Mouse (Mus musculus) heart, embryonic 12.5 days (tissue): ENCODE measurements around the gene Pum1. TPM values are rescaled to one million over a fixed set of nuclear protein-coding genes. Genes with fewer than 3 reads are reported as not detected.

Source experiments
- ATAC-seq: fragments of 200-750 bp; cut with Nextera tagmentation; 2 replicates; pipeline ENCODE4 v1.8.0; 2017; ENCODE audit warnings: moderate TSS enrichment, moderate library complexity; ENCODE audit not compliant: insufficient number of reproducible peaks, low FRiP score
- H3K27ac ChIP-seq: fragments of 300-500 bp; sonication (generic); 2 replicates; pipeline ENCODE4 v1.5.1; 2016; ENCODE audit warnings: mild to moderate bottlenecking, moderate library complexity; ENCODE audit not compliant: poor library complexity, severe bottlenecking
- H3K27me3 ChIP-seq: fragments of 300-500 bp; sonication (generic); replicated peaks from 2 replicates; pipeline ENCODE4 v1.6.1; 2016; ENCODE audit warnings: mild to moderate bottlenecking, moderate library complexity
- H3K36me3 ChIP-seq: fragments of 300-500 bp; sonication (generic); 2 replicates; pipeline ENCODE4 v1.6.1; 2016; ENCODE audit warnings: mild to moderate bottlenecking, moderate library complexity
- H3K4me1 ChIP-seq: fragments of 300-500 bp; sonication (generic); replicated peaks from 2 replicates; pipeline ENCODE4 v1.6.1; 2016; ENCODE audit warnings: mild to moderate bottlenecking
- H3K4me2 ChIP-seq: fragments of 300-500 bp; sonication (generic); 2 replicates; pipeline ENCODE4 v1.6.1; 2016; ENCODE audit warnings: mild to moderate bottlenecking, moderate library complexity
- H3K4me3 ChIP-seq: fragments of 300-500 bp; sonication (generic); 2 replicates; pipeline ENCODE4 v1.5.1; 2016; ENCODE audit warnings: mild to moderate bottlenecking
- H3K9ac ChIP-seq: fragments of 300-500 bp; sonication (generic); 2 replicates; pipeline ENCODE4 v1.6.1; 2016; ENCODE audit warnings: mild to moderate bottlenecking, moderate library complexity
- H3K9me3 ChIP-seq: fragments of 300-500 bp; sonication (generic); replicated peaks from 2 replicates; pipeline ENCODE4 v1.6.1; 2016; ENCODE audit warnings: mild to moderate bottlenecking, moderate library complexity
- WGBS: fragments of 180-500 bp; shearing (Covaris S2); methylation state at CpG from one replicate; pipeline ENCODE4 v1.1.7; 2016; 5-methylcytosine and 5-hydroxymethylcytosine counted together
- polyA plus RNA-seq: library from polyadenylated mRNA; unstranded; fragments of >200 nt; fragmentation: Nextera tagmentation; extraction: Ambion mirVana; gene quantifications from 2 replicates; pipeline ENCODE4 v1.2.1, GENCODE M21; 2016

Gene Pum1
- polyA plus RNA-seq, 1 experiment from 2014 or later: 68.7 TPM

- Histone ChIP-seq H3K9ac (no peak overlapping the region), H3K4me2 (no peak overlapping the region), H3K36me3 (peaks cover 9% of the 10 kb centered on the region), H3K4me3 (no peak overlapping the region), H3K27ac (no peak overlapping the region), H3K4me1 (peaks cover 17% of the 10 kb centered on the region), H3K27me3 (no peaks in the 10 kb centered on the region), H3K9me3 (no peaks in the 10 kb centered on the region)
- 70% methylated on average over 8 of the region's 8 CpGs for WGBS
- ATAC-seq: no peak
These were observed 151.7 kb downstream of the Pum1 start for GRCm38 (mm10) chr4:130814742-130815330.

GRCm38 (mm10) chr4:130815860-130816259, 152.7 kb downstream of the Pum1 start:
- 83% methylated on average over 8 of the region's 8 CpGs for WGBS
- H3K9me3 ChIP-seq: no peaks in the 10 kb centered on the region
- no peak overlapping the region for H3K27ac ChIP-seq
- ATAC-seq: no peak
- H3K4me3 ChIP-seq: no peak overlapping the region
- H3K4me1 ChIP-seq: peaks cover 23% of the 10 kb centered on the region
- H3K4me2 ChIP-seq: no peak overlapping the region
- H3K9ac ChIP-seq: no peak overlapping the region
- peaks cover 9% of the 10 kb centered on the region for H3K36me3 ChIP-seq
- H3K27me3 ChIP-seq: no peaks in the 10 kb centered on the region

GRCm38 (mm10) chr4:130819806-130820205, 156.7 kb downstream of the Pum1 start:
- Histone ChIP-seq H3K36me3 (peaks cover 28% of the 10 kb centered on the region), H3K9ac (no peak overlapping the region), H3K4me3 (no peak overlapping the region), H3K9me3 (no peaks in the 10 kb centered on the region), H3K27ac (no peak overlapping the region), H3K4me1 (peaks cover 12% of the 10 kb centered on the region; the same call in 1 of the 2 replicates), H3K27me3 (no peaks in the 10 kb centered on the region), H3K4me2 (no peak overlapping the region)
- 75% methylated on average over 3 of the region's 3 CpGs for WGBS
- ATAC-seq: no peak

GRCm38 (mm10) chr4:130820594-130821255, 157.6 kb downstream of the Pum1 start:
- no peaks in the 10 kb centered on the region for H3K9me3 ChIP-seq
- no peak overlapping the region for H3K4me2 ChIP-seq
- peaks cover 28% of the 10 kb centered on the region for H3K36me3 ChIP-seq
- H3K27me3 ChIP-seq: no peaks in the 10 kb centered on the region
- ATAC-seq: no peak
- 61% methylated on average over 7 of the region's 7 CpGs for WGBS
- H3K27ac ChIP-seq: no peak overlapping the region
- H3K4me3 ChIP-seq: no peak overlapping the region
- H3K9ac ChIP-seq: no peak overlapping the region
- 0 out of 2 replicates have a peak, but pooled peaks cover 8% of the 10 kb centered on the region for H3K4me1 ChIP-seq

- peak overlapping the region; percentile 45 for H3K4me2 ChIP-seq
- peak; percentile 85 for ATAC-seq
- H3K27ac ChIP-seq: 0 out of 2 replicates have a peak overlapping the region, but pooled peaks have one; percentile 49
- H3K9me3 ChIP-seq: no peaks in the 10 kb centered on the region
- H3K36me3 ChIP-seq: peaks cover 2% of the 10 kb centered on the region; the same call in 1 of the 2 replicates
- no peak overlapping the region; the same call in 1 of the 2 replicates for H3K4me3 ChIP-seq
- WGBS: 15% methylated on average over 18 of the region's 18 CpGs
- 0 out of 2 replicates have a peak overlapping the region, but pooled peaks have one; percentile 16 for H3K9ac ChIP-seq
- H3K4me1 ChIP-seq: peaks cover 15% of the 10 kb centered on the region
- no peaks in the 10 kb centered on the region for H3K27me3 ChIP-seq
These were observed 165.9 kb downstream of the Pum1 start for GRCm38 (mm10) chr4:130828851-130829673.

Other genes starting within 250 kb of the Pum1 start
- 1.1 and 1.3 TPM in 2 replicates for gene Nkain1, start 89.1 kb upstream of the Pum1 start, polyA plus RNA-seq
- 35.9 and 38.7 TPM in 2 replicates for gene Sdc3, start 129.2 kb downstream of the Pum1 start, polyA plus RNA-seq
- gene Laptm5, start 249.8 kb downstream of the Pum1 start, polyA plus RNA-seq: 13.7 and 16.0 TPM in 2 replicates